Mouse (Mus musculus): ENCODE measurements around the gene Irf8.

The Irf8 gene

DNA sequence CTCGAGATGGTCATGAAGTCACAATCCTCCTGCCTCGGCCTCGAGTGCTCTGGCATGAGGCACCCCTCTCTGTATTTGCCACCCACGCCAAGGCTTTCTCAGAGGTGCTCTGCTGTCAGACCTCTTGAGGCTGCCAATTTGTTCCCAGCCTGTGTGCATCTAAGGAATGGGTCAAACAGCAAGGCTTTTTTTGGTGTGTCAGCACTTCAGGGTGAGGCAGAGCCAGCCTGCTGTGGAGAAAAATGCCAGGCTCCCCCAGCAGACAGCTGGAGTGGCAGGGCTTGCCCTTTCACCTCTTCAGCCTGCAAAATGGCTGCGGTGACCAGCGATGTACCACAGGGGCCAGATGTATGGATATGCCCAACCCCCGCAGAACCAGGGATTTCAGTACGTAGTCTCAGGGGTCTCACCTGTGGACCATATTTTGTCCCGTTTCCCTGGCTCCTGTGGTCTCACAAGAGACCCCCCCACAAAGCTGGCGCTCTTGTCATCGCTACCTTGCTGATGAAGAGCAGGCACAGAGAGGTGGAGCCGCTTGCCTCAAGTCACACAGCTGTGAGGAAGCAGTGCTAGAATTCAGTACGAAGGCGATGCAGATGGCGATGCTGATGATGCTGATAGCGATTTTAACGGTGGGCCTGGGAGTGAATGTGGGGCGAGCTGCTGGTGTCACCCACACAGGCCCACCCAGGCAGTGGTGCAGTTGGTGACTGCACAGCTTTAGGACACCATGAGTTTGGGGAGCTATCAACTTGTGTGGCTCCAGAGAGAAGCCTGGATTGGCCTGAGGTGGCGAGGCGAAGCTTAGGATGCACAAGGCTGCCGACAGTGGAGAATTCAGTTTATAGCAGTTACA lies 15.3 kb downstream of the Irf8 start:
- no peak for DNase-seq

DNA sequence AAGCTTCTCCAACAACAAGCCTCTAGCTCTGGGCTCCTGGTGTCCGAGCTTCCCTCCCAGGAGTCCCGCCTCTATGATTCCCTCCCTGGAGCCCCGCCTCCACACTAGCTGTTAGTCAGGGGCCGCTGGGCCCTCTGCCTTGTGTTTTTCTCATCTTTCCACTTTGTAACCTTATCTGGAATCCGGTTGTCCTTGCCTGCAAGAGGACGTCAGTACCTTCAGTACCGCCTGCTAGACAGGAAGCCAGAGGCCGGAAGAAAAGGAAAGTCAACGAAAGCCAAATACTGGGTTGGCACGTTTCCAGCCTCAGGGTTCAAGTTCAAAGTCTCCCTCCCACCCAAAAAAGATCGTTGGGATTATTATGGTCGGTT lies 15.9 kb downstream of the Irf8 start:
- DNase-seq: peak; percentile 74 to 84

DNA sequence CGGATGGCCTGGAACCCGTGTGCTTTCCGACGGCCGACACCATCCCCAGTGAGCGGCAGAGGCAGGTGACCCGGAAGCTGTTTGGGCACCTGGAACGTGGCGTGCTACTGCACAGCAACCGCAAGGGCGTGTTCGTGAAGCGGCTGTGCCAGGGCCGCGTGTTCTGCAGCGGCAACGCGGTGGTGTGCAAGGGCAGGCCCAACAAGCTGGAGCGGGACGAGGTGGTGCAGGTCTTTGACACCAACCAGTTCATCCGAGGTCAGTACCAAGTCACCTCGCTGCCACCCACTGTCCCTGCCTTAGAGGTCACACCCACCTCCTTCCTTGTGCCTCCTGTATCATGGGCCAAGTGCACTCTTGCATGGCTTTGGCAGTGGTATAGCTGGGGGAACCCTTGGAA lies 17.3 kb downstream of the Irf8 start:
- DNase-seq: no peak

DNA sequence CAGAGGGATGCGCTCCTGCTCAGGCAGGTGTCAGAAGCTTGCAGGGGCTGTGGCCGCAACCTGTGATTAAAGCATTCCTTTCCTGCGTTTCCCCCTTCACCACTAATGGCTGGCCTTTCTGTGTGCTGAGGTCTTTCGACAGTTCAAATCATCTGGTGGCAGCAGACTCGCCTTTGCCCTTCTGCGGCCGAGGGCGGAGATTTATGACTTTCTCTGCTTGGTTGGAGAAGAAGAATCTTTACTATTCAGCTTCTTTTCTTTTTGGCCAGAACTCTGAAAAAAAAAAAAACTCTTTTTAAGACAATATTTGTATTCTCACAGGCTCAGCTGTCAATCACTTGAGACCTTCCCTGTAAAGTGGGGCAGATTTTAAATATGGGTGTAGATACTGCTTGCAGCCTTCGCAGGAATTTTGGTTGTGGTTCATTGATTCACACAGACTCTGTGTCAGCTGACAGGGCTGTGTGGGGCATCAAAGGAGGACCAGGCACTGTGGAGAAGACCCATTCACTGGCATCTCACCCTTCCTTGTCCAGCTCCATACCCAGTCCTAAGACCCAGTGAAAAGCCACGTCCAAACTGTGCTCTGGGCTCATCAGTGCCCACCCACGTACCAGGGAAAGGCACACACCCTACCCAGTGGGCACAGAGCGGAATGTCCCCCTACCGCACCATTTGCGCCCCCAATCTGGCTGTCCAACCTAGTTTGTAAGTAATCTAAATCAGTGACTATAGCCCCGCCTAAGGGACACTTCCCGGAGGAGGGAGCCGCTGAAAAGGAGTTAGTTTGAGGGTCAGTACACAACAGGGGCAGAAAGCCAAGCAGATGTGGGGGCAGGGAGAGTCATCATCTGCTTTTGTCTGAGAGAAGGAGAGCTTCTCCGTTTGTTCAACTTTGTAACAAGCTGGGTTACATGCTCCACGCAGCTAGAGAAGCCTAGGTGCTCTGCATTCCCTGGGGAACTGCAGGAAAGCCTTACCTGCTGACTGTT lies 19.4 kb downstream of the Irf8 start:
- no peak for DNase-seq

DNA sequence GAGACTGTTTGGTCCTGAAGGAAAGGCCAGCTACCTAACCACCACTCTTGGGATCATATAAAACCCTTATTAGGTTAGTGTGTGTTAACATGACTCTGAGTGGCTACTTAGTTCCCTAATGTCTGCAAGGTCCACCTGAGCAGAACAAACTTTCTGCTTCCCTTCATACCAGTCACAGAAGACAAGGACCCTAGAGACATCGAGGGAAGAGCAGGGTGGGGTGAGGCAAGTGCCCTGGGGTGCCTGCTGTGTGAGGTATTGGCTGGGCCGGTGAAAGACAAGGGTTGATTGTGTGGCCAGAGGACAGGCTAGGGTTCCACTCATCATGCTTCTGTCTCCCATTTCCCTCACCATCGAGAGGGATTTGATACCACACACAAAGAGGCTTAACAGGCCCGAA lies 21.8 kb downstream of the Irf8 start:
- DNase-seq: no peak

DNA sequence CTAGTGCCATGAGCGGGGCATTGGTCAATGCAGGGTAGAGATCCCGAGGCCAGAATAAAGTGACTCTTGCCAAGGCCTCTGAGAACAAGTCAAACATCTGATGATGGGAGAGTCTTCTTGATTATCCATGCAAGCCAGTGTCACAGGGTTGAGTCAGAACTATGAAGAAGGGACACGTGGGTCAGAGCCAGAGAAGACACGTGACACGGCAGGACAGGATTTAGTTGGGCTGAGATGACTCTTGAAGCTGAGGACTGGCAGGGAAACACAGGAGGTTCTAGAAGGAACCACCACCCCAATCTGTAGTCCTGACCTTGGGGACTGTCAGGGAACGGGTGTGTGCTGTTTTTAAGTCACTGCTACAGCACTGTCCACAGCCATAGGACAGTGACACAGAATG lies 23.7 kb downstream of the Irf8 start:
- DNase-seq: no peak

DNA sequence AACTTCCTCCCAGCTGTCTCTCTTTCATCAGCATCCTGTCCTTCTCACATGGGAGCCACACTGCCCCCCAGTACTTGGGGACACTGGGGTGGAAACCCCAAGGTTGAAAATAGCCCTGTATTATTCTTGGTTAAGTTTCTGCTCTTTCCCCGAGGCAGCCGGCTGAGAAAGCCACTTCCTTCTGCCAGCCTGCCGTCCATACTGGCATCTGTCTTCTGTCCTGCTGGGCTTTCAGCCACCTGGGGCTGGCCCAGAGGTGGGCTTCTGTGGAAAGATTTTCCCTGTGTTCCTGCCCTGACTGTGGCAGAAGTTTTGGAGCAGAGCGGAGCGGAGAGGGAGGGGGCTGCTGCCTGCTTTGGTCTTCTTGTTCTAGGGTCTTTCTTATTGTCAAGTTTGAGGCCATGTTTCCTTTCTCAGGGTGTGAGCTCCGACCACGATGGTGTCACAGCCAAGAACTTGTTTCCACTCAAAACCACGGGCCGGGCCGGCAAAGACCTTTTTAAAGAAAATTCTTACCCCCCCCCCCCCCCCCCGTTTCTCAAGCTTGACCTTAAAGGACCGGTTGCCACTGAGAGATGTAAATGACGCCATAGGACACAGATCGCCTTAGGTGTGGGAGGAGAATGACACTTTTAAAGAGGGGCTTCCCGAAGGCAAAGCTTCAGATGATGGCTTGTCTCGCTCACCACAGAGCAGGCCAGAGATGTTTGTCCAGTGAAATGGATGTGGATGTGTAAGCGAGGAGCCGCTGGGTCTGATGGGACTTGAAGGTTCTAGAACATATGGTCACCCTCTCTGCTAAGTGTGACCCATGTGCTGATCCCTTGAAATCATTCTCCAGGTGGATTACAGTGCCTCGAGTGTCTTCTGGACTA lies 24.4 kb downstream of the Irf8 start:
- no peak for DNase-seq

DNA sequence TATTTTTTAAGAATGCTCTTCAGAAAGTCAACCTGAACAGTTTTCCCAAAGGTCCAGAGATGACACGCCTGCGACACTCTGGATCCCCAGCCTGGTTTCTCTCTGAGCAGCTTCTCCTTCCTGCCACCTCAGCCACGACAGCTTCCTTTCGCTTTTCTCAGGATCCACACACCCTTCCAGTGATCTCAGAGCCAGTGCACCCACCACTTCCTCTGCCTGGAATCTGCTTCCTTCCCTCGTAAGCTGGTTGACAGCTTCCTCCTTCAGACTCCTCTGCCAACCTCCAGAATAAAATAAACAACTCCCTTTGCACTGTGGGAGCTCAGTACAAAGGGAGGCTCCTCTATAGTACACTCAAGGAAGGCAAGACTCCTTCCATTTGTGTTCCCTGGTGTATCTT lies 27.1 kb downstream of the Irf8 start:
- DNase-seq: peak; percentile 49 to 71

DNA sequence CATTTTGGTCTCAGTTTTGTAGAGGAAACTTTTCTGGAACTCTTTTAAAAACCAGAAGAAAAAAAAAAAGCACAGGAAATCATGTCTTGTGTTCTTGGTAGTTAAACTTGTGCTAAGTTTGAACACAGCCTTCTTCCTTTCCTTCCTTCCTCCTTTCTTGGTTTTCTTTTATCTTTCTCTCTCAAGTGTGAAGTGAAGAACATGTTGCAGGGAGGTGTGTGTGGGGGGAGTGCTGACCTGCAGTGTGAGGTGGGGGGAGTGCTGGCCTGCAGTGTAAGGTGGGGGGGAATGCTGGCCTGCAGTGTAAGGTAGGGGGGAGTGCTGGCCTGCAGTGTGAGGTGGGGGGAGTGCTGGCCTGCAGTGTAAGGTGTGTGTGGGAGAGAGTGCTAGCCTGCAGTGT lies 28.5 kb downstream of the Irf8 start:
- no peak for DNase-seq

DNA sequence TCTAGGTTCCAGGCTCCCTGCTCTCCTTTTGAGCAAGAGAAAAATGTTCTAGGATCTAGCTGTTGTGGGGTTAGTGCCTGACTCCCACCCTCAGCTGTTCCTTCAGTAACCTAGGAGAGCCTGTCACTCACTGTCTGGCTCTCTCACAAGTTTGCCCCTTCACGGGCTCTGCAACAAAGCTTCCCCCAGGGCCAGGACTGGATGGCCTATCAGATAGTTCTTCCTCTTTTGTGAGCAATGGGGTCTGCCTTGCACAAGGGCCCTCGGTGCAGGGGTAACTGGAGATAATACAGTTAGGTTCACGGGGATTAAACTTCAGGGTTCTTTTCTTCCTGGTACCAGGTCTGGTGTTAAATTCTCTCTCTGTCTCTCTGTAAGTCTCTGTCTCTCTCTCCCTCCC lies 30.5 kb downstream of the Irf8 start:
- DNase-seq: no peak

DNA sequence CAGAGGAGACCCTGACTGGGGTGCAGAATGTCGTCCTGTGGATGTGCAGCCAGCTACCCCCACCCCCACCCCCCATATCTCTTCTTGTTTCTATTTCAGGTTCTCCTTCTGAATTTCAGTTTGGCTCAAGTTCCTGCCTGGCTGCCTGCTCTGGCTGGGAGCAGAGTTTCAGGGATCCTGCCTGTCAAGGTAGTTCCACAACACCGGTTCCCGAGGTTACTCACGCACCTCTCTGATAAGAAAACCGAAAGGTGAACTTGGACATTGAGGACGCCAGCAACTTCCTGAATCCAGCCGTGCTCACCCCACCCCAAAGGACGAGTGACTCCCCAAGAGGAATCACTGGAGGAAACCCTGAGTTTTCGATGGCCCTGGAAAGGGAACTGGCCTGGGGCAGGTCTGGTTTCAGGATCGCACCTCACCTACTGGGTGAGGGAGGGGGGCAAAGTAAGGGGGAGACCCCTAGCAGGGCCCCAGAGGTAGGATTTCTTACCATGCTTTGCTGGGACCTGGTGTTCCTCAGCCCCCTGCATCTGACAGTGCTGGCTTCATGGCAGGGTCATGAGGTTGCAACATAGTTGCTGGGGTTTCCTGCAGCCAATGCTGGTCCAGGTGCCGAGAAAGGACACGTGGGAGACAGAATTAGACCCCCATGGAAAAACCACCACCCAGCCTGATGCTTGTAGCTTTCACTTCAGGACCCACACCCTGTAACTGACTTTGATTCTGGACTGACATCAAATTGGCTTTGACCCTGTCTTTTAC lies 32.5 kb downstream of the Irf8 start:
- DNase-seq: no peak

DNA sequence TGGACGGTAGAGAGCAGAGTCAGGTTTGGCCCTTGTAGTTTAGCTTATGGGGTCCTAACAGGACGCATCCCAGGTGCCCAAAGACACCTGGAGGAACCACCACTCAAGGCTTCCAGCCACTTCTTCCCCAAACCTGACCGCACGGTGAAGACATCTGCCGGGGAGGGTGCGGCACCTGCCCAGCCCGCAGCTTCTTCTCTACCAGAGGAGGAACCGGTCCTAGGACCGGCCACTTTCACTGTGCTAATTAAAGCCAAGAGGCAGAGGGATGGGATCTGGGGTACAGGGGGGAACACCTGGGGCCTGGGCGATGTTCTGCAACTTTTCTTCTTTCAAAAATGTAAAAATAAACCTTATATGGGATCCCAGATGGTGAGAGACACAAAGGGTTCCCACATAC lies 41.0 kb downstream of the Irf8 start:
- DNase-seq: no peak

DNA sequence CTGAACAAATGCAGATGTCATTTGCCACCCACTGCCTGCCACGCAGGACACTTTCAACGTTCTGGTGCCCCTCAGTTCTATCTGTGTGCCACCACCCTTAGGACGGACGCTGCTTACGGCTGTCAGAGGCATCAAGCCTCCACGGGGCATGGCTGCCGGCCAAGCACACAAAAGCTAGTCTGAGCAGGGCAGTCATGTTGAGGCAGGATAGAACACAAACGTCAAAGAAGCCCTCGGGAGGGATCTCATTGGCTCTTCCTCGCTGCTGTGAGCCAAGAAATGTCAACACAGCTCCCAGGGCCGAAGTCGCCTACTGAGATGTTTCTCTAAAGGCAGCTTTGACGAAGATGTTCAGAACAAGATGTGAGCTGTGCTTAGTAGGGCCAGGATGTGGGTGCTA lies 41.6 kb downstream of the Irf8 start:
- no peak for DNase-seq

DNA sequence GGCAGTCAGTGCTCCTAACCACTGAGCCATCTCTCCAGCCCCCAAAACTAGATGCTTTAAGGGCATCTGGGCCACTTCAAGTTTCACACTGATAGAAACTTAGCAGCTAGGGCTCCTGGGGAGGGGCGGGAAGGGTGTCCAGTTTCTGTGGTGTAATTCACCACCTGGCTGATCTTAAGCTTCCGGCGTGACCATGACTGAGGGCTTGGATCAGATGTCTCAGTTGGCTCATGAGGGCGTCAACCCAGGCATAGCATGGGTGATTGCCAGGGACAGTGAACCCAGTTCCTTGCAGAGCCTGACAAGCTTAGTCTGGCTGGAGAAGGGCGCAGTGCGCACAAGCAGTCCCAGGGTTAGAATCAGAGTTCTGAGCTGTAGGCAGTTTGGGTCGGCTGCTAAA lies 42.9 kb downstream of the Irf8 start:
- no peak for DNase-seq

DNA sequence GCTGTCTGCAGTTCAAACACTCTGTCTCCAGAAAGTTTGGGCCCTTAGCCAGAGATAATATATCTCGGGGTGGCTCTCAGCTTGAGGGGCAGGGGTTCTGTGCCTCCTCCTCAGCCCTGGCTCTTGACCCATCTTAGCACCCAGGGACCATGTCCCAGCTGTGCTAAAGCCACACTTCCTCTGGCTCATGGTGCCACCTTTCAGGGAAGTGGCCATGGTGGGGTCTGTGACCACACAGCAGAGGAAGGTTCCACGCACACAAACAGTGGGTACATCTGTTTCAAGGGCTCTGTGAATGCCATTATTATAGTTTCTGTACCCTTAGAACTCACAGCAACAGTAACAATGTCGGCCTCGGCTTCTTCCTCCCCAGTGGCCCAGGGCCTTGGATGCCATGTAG lies 47.6 kb downstream of the Irf8 start:
- no peak for DNase-seq

DNA sequence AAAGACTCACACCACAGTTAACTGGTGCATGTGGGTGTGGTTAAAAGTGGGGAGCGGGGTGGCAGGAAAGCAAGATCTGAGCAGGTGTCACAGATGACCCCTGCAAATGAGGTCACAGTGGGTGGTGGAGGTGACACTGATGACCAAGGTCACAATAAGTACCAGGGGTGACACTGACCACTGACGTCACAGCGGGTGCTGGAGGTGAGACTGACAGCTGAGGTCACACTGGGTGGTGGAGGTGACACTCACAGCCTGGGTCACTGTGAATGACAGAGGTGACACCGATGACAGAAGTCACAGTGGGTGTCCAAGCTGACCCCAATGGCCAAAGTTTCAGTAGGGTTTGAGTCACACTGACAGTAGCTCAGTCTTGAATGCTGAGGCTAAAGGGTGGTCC lies 50.6 kb downstream of the Irf8 start:
- no peak for DNase-seq

DNA sequence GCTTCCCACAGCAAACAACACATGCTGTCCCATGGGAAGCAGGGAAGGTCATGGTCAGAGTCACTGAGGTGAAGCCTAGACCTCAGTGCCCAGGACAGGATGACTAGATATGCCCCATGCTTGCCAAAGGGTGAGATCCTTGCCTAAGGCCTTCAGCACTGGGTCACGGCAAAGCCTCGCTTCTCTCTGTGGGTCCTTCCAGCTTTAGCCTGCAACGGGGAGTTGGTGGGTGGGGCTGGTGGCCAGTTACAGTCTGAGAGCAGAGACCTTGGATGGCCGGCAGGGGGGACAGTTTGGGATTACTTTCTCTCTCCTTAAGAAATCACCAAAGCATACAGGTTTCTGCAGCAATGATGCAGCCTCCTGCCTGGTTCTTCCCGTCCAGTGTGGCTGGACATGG lies 51.5 kb downstream of the Irf8 start:
- no peak for DNase-seq

DNA sequence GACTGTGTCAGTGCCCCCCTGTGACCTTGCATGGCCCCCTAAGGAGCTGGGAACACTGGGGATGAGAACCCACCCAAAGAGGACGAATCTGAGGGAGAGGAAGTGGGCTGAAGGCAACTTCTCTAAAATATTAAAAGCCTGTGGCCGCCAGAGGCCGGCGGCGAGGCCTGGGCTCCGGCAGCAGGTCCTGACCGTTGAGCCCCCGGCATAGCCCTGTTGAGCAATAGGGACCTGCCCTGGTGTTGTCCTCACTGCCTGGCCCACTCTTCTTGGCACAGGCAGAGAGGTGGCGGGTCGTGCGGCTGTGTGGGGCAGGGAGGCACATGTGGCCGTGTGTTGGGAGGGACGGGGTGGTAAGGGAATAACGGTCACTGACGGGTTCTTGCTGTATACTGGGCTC lies 56.6 kb downstream of the Irf8 start:
- no peak for DNase-seq

DNA sequence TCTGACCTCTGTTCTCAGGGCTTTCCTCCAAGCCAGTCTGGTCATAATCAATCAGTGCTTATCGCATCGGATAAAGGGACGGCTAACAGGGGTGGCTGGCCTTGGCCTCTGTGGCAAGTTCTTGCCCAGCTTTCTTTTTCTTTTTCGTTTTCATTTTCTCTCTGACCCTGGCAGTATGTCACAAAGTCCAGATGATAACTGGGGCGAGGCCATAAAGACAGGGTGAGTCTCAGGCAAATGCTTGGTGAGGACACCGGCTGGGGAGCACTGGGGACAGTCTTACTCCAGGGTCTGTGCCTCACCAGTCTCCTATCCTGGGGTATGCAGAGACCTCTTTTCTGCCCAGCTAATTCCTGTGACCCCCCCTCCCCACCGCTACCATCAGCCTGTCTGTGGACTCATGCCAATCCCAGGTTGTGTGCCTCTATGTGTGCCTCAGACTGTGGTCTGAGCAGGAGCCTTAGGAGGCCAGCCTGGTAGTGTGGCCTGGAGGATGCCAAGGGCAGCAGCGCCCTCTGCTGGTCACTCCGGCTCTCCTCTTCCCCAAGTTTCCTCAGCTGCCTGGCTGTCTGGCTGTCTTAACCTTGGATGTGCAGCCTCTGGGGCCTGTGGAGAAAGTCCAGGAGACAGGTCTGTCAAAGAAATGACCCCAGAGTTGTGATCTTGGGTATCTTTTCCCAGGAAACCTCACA lies 59.9 kb downstream of the Irf8 start:
- DNase-seq: peak; percentile 82 to 89

DNA sequence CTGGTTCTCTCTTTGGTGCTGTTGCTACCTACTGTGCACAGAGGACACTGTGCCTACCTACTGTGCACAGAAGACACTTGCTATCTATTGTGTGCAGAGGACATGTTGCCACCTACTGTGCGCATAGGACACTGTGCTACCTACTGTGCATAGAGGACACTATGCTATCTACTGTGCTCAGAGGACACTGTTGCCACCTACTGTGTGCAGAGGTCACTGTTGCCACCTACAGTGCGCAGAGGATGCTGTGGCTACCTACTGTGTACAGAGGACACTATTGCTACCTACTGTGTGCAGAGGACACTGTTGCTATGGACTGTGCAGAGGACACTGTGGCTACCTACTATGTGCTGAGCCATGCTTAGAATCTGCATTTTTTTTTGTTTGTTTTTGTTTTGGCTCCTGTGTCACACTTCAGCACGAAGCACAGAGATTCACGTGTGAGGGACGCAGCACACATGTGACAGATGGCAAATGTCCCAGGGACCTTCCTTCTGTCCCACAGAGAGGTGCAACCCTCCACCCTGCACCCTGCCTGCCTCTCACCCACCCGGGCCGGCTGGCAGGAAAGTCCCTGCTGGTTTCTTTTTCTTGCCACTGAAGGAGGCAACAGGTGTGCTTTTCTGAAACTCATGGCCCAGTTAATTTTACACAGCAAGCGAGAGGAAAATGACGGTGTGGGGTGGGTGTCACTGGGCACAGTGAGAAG lies 61.0 kb downstream of the Irf8 start:
- no peak for DNase-seq

DNA sequence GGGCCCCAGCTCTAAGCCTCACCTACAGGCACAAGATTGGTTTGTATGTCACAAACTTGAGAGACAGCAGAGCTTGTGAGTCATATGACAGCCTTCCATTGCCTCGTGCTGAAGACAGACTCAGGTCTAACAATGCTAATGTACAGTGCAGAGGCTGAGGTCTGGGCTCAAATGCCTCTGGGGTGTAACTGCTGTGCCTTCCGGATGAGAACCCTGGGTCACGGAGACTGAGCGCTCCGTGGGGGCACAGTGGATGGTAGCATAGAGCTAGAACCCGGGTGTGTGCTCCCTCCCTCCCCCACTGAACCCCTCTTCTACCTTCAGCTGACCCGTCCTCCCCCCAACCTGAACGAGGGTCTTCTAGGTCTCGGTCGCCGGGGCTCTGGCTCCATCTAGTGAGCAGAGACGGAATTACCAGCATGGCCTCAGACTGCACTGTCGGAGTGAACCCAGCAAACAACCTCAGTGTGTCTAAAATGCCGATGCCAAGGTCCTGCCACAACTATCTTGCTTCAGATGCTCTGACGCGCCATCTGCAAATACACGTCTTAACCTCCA lies 64.2 kb downstream of the Irf8 start:
- DNase-seq: peak; percentile 55 to 73

Data from lung, postnatal 4 days (tissue).